Mouse (Mus musculus): ENCODE measurements around the gene Phxr2.

DNA sequence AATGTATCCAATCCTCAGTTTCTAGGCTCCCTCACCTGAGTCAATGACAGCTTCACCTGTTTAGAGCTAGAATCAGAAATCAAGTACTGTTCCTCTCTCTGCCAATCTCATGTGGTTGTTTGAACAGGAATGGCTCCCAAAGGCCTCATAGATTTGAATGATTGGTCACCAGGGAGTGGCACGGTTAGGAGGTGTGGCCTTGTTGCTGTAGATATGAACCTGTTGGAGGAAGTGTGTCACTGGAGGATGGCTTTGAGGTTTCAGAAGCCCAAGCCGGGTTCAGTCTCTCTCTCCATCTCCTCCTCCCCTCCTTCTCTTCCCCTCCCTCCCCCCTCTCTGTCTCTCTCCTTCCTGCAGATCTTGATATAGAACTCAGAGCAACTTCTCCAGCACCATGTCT lies 47.5 kb downstream of the Phxr2 start:
- TF ChIP-seq CTCF (IDR thresholded peaks at IDR 0.05; ENCODE audit: extremely low read depth, insufficient read length, insufficient replicate concordance, low read depth, low read length) (no peak), POLR2A (IDR thresholded peaks at IDR 0.05; ENCODE audit: low read depth, low read length) (no peak)
